Mouse (Mus musculus) frontal cortex, adult (tissue): Measurements from ENCODE around the gene 2900026A02Rik.

Experiments used
- ATAC-seq: cut with Nextera tagmentation; 2 replicates; pipeline ENCODE4 v1.9.2; 2017; ENCODE audit warnings: mild to moderate bottlenecking, moderate library complexity, mixed read lengths; ENCODE audit not compliant: low TSS enrichment

Gene 2900026A02Rik

DNA sequence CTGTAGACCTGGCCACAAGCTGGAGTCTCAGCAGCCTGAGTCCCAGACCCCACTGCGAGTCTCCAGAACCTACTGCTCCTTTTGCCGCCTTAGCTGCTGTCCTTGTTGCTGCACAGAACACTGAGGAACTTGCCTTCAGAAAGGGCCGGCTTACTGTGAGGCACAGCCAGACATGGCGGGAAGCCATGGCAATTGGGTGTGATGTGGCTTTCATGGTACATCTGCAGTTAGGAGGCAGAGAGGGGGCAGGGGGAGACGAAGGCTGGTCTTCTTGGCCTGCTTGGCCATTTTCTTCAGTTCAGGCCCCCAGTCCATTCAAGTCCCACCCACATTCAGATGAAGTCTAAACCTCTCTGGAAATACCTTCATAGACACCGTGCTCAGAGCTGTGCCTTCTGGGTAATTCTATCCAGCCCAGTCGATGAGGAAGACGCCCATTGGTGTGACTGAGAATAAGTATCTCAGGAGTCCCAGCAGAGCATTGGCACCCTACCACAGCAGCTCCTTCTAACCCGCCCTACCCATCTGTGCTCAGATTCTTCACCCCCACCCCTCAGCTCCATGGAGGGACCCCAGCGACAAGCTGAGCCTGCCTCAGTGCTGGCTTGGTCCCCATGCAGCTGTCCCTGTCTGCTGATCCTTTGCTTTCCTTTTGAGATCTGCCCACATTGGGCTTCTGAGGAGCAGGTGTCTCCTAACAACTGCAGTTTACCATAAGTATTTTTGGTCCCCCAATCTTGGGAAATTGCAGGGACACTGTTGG, 175.3 kb downstream of the 2900026A02Rik start:
- ATAC-seq, result peak; percentile 28

DNA sequence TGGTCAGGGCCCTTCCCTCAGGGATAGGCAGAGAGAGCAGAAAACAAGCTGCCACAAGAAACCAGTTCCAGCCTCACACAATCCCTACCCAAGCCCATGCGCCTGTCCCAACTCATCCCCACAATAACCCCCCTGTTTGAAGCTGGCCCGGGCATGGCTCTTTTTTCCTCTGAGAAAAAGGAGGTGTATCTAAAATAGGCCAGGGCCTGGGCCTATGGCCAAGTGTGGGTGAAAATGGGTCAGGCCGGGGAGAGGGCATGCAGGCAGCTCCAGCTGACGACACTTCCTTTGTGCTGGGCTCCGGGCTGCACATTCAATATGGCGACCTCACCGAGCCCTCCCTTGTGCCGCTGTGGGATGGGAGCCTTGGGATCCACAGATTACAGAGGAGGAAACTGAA, 177.5 kb downstream of the 2900026A02Rik start:
- ATAC-seq, result 0 out of 2 replicates have a peak, but pooled peaks have one; percentile 17

- ATAC-seq, result peak; percentile 38
Measured at GRCm38 (mm10) chr5:113041567-113042071, 179.4 kb downstream of the 2900026A02Rik start.

DNA sequence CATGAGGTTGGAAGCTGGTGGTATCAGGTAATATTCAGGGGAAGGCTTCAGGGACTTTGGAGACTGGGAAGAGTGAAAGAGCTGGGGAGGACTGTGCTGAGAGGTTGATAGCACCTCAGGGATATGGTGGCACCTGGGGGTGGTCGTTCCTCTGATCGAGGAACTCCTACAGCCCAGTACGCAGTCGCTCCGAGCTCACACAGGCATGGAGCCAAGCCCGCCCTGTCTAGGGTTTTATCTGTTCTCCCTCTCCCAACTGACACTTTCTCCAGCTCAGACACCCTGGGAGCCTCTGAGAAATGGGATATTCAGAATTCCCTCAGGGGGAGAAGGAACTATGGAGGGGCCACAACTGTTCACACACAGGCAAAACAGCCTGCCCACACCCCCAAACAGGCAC, 180.3 kb downstream of the 2900026A02Rik start:
- ATAC-seq, result no peak

DNA sequence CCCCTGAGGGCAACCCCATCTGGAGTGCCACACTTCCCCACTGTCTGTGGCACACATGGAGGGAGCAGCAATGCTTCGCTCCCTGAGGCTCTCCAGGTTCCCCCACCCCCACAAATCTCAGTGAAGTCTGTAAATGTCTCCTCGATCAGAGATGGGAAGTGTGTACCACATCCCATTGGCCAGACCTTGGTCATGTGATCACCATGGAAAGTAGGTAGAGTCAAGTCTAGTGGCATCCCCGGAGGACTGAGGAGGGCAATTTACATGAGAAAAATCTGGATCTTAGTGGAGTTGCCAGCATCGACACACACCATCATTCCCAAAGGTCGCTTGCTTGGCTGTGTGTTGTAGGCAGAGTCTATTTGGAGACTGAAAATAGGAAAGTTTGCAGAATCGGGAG, 182.4 kb downstream of the 2900026A02Rik start:
- ATAC-seq, result 0 out of 2 replicates have a peak, but pooled peaks have one; percentile 5
